Mouse (Mus musculus) thymus, adult 18-20 months (tissue): Measurements from ENCODE around the gene Cntf.
A peak's percentile ranks its signal among the peaks of the same experiment; 100 is the strongest.

Source experiments
- DNase-seq, 2 experiments: peaks; one replicate each; pipeline ENCODE4 v3.0.0; 2022; ENCODE audit warnings: mixed read lengths in 2 of 2

Gene Cntf

DNA sequence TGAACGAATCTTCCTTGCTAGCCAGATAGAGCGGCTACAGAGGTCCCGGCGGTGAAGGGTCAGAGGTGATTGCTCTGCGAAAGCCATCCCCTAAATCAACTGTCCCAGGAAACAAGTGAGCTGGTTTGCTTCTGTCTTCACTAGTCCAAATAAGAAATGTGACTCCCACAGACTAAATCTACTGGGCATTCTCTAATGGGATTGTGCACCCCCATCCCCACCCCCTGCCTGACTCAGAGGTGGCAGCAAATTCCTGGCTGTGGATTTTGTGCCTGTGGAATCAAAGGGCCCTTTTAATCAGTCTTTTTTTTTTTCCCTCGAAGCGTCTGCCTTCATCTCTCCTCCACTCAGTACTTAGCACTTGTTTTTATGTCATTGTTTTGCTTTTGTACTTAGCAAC lies at the start of gene Cntf:
Gene Cntf (minus strand): TSS at position 325 of the 400 bp plus-strand sequence.
- DNase-seq, result no peak

DNA sequence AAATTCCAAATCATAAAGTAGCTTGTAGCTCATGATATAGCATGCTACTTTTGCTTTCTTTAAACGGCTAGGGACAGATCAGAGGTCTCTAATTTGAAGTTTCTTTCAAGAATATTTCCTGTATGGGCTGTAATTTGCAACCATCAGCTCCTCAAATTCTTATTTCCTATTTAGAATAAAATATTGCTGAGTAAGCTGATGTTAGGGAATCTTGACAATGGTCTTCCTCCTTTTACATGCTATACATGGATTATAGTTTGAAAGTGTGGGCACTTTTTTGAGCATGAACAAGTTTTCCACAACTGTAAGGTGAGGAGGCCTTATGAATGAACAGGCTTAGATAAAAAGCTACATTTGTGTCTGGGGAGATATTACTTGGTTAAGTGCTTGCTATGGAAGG lies 48.5 kb upstream of the Cntf start:
- no peak for DNase-seq

DNA sequence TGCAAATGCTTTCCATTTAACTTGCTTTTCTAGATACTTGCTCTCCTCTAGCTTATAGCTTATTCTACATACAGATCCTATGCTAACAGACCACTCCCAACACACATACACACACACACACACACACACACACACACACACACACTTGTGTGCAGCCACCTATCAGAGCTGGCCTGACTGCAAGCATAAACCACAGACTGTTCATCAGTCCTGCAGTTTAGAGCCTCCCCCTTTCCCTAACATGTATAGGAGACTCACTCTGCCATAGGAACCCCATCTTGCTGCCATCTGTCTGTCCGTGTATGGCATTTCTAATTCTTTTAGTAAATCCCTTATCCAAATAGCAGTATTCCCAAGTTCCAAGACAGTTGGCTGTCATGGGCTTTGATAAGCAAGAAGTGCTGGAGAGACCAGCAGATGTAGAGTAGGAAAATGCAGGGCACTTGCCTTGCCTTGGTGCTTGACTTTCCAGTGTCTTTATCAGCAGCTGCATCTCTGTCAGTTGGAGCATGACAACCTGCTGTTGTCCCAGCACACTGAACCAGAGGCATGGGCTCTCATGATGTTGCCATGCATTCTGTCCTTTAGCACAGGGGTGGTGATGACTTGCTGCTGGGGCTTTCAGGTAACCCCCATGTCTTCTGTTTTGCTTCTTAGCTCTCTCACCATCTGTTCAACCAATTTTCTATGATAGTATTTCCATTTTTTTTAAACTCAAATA lies 47.4 kb upstream of the Cntf start:
- no peak for DNase-seq

DNA sequence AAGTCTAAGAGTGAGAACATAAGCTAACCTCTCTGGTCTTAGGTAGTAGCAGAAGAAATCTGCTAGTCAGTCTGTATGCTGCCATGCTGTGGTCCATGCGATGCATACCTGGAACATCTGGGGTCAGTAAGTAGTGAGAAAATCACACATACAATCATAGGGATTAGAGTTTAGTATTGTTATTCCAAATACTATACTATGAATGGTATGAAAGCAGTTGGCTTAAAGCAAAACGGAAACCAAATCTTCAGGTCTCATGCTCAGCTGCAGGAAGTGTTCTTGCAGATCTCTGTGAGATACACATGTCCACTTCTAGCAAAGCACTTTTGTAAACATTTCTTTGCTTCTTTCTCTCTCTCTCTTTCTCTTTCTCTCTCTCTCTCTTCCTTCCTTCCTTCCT lies 40.8 kb upstream of the Cntf start:
- DNase-seq, result no peak

DNA sequence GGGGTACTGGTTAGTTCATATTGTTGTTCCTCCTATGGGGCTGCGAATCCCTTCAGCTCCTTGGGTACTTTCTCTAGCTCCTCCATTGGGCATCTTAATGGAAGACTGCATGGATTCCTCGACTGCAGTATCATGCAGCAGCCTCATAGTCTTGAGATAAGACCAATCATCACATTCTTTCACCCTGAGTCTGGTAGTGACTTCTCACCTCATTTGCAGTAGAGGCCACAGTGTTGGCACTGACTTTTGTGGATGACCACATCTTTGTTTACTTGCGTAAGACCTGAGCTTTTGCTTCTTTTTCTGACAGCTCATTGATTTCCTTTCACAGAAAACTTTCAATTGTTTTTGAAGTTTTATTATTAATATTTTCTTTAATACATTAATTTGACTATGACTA lies 40.3 kb upstream of the Cntf start:
- DNase-seq, result no peak

DNA sequence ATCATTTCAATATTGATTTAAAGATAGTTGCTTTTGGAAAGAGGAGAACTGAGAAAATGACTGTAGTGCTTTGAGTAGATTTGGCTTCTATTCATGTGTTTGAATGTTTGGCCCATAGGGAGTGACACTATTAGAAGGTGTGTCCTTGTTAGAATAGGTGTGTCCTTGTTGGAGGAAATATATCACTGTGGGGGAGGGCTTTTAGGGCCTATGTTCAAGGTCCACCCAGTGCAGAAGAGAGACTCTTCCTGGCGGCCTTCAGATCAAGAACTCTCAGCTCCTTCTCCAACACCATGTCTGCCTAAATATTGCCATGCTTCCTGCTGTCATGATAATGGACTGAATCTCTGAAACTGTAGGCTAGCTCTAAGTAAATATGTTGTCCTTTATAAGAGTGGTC lies 38.8 kb upstream of the Cntf start:
- no peak for DNase-seq

DNA sequence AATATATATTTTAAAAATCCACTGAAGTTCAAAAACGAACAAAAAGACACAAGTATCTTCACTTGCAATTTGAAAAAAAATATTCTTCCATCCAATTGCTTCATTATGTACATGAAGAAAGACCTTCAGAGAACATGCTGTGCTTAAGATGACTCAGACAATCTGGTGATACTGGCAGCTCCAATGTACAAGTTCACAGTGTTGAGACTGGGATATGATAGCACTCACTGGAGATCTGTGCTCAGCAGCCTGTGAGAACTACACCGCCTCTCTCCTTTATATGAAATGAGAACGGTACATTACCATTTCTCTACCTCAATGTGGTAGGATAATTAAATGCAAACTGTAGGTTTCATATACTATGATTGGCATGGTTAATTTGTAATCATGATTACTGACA lies 37.4 kb upstream of the Cntf start:
- no peak for DNase-seq

DNA sequence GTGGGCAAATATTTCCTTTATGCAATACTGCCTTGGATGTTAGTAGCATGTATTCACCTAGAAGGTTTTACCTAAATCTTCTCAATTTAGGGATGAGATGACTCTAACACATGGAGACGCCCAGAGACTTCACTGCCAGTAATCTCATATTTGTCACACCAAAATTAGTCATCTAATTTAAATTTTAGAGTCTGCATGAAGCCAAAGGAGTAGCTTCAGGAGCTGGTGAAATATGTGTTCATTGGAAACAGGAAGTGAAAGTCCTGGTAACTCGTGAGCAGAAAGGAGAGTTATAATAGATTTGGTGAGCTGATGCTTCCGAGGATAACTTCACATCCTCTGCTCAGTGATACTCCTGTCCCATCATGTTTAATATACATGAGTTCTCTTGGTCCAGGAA lies 35.6 kb upstream of the Cntf start:
- no peak for DNase-seq

DNA sequence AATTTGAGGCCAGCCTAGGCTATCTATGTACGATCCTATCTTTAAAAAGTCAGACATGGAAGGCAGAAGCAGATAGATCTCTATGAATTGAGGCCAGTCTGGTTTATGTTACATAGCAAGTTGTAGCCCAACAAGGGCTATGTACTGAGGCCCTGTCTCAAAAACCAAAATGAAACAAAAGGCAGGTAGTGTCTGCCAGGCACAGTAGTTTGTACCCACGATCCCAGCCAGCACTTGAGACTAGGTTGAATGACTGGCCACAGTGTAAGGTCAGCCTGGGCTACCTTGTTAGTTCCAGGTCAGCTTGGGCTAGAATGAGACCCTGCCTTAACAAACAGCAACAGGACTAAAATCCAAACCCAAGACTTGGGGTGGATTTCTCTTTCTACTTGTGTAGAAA lies 35.2 kb upstream of the Cntf start:
- no peak for DNase-seq

DNA sequence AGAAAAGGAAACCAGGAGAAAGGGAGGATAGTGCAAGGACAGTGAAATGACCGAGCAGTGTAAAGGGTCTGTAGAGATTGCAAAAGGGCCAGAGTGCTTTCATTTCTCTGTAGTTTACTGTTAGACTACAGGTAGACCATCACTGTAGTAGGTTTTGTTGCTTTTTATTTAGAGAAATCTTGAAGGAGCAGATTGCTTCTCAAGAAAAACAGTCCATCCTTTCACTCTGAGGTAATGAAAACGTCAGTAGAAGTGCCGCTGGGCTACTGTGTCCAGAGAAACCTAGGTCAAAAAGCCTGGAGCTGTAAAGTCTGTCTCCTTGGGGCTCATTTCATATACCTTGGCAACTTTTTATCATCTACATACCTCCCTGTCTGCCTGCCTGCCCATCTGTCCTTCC lies 33.6 kb upstream of the Cntf start:
- DNase-seq, result no peak

DNA sequence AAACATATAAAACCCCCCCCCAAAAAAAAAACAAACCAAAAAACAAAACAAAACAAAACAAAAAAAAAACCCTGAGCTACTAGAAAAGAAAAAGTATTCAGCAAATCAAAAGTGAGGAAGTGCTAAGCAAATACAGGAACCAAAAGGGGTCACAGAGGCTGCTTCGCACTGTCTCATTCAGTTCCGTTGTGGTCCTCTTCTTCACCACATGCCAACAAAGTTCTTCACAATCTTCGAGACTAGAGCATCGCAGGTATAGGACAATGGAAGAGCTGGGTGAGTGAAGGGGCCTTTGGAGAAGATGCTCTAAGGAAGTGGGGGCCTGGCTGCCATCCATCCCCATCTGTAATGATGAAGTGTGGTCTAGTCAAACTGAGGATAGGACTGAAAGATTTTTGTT lies 33.0 kb upstream of the Cntf start:
- DNase-seq, result peak in 1 of 2 experiments; percentile 38

DNA sequence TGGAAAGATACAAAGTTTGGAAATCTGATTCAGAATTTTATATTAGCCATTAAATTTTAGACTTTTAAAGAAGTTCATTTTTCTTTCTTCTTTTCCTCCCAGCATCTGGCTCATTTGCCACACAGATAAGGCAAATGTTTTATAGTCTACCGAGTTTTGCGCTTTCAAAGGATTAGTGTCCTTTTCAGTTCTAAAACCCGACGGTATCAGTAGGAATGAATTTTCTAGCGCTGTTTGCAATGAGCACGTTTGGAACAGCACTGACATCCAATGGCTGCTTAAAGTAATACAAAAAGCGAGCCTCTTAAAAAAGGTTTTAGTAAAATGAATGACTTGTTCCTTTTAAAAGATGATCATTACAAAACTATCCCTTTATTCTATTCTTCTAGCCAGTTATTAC lies 31.6 kb upstream of the Cntf start:
- DNase-seq, result no peak

DNA sequence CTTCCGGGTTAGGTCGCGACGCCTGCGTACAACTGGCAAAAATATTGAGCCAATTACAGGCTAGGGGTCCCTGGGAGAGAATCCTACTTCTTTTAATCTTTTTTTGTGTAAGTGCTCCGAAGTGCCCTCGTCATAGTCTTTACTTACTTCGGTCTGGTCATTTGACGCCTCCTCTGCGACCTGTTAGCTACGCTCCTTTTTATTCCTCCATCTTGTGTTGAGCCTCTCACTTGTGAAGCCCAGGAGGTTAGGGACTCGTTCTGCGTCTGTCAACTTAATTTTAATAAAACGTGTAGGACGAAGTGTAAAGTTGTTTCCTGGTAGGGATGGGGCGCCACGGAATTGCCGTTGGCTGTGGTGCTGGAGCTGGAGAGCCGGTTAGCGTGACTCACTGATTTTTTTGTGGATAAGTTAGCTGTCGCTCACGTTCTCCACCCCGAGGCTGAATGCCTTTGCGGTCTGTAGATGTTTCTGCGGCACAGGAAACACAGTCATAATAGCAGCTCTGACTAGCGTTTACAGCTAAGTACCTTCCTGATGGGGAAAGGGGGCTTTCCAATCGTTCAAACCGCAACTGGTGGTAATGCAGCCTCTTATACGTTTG lies 31.0 kb upstream of the Cntf start:
- DNase-seq, result peak; percentile 59 to 79

DNA sequence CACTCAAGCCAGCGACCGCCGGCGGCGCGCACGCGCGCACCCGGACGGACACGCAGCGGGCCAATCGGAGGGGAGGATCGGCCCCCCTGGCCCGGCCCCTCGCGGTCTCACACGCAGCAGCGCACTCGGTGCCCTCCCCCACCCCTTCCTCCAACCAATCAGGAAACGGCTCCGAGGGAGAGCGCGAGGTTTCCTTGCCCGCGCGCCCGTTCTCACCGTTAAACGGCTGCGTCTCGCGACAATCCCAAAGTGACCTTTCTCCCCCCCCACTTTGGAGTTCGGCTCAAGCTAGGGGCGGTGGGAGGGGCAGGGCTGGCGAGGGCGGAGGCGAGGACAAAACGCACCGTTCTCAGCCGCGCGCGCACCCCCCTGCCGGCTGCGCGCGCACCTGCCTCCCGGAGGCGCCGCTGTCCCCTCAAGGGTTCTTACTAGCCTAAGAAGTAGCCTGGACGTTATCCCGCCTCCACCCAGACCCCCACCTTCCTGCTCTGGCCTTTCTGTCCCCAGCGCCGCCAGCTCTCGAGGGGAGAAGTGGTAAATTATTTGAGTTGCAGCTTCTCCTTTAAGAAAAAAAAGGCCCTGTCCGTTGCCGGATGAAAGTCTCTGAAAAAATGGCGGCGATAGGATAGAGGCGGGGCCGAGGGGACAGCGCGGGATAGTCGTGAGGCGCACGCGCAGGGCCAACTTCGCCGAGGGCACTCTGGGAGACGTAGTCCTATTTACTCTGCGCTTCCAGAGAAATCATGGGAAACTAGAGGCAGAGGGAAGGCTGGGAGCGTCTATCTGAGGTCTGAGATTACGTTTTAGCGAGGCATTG lies 30.3 kb upstream of the Cntf start, which contains the start of the genes Zfp91 and Lpxn:
Gene Zfp91 (minus strand): TSS at position 616 of the 817 bp plus-strand sequence.
Gene Lpxn (plus strand): TSS at position 683 of the 817 bp plus-strand sequence.
- DNase-seq, result peak; percentile 93

DNA sequence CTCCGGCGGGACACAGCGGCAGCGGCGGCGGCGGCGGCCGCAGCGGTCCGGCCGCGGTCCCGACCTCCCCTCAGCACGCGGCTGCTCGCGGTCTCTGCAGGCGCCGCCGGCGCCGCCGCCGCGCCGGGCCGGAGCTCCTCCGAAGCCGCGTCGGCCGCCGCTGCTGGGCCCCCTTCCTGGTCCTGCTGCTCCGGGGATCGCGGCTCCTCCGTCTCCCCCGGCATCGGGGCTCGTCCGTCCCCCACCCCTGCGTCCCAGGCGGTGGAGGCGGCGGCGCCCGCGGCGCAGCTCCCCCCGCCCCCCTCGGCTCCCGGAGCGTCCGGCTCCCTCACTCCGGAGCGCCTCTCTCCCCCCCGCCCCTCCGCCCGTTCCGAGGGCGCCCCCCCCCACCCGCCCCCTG lies 29.7 kb upstream of the Cntf start:
- no peak for DNase-seq

DNA sequence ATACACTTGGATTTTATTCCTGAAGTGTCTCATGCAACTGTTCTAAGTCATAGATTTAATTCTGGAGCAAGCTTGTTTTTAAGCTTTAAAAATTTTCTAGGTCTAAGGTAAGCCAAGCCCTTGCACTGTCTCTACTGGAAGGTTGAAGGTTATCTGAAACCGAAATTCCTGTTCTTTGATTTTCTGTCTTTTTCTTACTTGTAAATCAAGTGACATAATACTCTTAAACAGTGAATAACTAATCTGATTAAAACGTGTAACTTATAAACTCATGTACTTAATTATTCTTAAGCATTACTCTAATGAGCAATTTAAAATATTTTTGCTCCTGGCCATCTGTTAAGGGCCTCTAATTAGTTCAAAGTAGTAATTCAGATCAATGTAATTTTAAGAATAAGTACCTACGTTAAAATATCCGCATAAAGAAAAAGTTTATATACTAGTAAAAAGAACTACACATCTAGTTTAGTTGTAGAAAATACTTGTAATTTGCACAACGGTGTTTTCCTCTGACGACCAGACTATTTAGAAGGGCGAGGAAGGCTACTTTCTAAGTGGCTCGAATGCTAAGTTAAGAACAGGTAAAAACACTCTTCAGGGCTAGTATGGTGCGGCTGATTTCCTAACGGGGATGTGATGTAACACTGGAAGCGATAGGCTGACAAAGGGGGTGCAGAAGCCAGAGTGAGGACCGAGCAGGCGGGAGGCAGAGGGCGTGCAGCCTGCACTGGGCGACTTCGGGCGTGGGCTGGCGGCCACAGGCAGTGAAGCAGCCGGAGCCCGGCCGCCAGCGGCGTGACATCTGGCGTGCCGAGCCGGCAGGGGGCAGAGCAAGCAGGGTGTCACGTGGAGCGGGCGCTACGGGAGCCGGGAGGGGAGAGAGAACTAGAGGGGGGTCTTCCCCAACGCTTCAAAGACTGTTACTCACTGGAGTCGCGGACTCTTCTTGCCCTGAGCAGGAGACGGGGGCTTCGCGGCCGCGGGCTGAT lies 28.9 kb upstream of the Cntf start:
- DNase-seq, result peak; percentile 87 to 90

DNA sequence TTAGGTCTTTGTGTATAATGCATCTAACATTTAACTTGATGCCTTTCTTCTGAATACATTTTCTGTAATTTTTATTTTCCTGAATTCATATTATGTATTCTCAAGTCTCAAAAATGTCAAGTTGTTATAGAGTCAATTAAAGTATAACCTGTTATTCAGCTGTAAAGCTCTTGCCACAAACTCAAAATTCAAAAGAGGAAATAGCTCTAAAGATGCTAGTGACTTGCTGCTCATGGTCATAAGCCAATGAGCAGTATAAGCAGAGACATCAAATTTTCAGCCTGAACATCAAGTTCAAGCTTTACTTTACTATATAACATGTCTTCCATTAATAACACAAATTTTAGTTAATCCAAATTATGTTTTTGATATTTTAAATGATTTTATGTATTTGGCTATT lies 26.9 kb upstream of the Cntf start:
- no peak for DNase-seq

DNA sequence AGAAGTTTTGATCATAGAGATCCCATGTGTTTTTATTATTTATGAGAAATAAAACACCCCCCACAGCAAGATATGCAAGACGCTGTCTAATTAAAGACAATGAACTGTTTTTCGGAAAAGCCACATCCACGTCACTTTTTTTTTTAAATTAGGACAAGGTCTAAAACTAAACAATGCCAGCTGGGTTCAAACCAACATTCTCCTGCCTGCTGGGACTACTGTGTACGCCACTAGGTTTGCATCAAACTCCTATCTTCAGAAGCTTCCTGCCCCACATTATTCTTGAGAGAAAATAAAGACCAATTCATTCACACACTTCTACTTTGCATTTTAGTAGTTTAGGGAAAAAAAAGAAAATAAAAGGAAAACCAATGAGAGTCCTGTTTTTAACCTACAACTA lies 22.3 kb upstream of the Cntf start:
- no peak for DNase-seq

DNA sequence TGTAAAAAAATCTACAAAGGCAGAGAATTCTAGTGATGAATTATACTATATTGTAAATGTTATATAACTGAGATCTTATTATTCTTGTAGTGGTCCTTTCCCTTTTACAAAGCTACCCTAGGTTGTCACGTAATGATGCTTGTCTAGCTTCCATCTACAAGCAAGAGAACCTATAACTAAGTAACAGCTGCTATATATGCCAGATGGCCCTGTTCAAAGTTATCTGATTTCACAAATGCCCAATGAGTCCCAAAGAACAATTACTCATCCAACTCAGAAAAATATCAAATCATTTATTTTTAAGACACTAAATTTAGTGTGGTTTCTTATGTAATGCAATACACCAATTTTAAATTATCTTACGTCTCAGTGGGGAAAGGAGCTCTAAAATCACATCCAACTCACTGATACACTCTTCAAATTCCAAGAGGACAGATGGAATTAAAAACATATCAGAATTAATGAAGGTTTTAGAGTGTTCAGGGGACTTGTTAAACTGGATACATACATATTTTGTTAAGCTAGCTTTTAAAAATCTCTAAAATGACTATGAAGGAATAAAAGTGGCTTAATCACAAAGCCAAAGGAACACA lies 21.5 kb upstream of the Cntf start:
- DNase-seq, result no peak

DNA sequence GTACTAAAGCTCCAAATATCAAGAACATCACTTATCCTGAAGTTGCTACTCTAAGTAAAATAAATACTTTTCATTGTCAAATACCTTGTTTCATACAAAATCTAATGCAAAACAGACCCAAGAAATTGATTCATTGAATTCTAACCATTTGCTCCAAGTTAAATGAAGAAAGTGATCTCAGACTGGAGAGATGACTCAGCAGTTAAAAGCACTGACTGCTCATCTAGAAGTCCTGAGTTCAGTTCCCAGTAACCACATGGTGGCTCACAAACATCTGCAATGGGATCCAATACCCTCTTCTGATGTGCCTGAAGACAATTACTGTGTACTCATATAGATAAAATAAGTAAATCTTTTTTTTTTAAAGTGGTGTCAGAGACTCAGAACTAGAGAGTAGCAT lies 15.0 kb upstream of the Cntf start:
- no peak for DNase-seq

DNA sequence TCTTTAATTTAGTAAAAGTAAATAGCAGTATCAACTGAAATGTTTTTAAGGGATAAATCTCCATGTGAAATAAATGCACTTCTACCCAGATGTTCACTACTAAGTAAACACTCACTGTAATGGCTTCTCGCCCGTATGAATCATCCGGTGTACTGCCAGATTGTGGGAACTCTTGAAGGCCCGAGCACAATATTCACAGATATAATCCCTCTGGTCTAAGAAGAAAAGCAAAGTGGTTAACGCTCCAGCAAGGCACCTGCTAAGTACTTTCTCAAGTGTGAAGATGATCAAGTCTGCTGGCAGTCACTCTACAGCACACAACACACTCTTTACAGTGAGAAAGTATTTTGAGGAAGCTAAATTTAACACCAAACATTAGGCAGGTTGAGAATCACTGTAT lies 5.5 kb upstream of the Cntf start:
- no peak for DNase-seq
